Mouse (Mus musculus): ENCODE results near the gene Fzd10.

Gene Fzd10

DNA sequence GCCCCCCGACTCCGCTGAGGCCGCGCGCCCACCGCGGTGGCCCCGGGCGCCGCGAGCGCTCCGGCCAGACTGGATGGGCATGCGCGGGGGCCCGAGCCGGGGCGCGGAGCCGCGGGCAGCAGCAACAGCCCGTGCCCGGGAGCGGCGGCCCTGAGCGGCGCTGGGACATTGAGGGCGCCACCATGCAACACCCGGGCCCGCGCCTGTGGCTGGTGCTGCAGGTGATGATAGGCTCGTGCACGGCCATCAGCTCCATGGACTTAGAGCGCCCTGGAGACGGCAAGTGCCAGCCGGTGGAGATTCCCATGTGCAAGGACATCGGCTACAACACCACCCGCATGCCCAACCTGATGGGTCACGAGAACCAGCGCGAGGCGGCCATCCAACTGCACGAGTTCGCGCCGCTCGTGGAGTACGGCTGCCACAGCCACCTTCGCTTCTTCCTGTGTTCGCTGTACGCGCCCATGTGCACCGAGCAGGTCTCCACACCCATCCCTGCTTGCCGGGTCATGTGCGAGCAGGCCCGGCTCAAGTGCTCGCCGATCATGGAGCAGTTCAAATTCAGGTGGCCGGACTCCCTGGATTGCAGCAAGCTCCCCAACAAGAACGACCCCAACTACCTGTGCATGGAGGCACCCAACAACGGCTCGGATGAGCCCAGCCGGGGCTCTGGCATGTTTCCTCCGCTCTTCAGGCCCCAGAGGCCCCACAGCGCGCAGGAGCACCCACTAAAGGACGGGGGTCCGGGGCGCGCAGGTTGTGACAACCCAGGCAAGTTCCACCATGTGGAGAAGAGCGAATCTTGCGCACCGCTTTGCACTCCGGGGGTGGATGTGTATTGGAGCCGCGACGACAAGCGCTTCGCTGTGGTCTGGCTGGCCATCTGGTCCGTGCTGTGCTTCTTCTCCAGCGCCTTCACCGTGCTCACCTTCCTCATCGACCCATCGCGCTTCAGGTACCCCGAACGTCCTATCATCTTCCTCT lies 684 bp downstream of the Fzd10 start:
- no peak for DNase-seq

DNA sequence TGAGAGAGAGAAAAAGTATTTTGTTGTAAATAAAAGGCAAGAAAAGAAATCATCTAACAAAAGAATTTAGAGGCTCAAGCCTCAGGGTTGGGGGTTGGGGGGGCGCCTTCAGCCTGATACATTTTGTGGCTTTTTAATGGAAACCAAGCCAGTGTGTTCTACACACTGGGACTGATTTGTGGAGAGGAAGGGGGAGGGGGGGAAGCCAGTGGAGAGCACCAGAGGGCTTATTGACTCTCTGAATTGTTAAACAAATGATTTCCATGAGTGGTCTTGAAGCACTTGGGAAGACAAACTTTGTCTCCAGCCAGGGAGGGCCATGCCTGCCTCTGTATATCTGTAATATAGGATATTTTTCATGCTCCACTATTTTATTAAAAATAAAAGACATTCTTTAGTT lies 3.0 kb downstream of the Fzd10 start:
- DNase-seq, result no peak

DNA sequence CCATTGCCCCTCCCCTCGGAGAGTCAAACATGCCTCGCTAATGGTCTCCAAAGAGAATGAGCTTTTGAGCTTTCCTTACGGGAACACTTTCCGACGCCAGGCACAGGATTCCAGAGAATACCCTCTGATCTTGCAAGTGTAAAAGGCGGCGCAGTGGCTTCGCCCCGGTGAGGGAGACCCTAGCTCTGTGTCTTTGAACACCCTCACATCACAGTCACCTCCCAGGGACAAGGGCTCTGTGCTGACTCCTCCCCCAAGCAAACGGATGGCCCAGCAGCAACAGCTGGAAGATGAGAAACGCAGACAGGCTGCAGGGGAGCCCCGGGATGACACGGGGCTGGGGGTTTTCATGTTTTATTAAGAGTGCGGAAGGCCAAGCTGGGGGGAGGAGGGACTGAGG lies 6.0 kb downstream of the Fzd10 start:
- no peak for DNase-seq

DNA sequence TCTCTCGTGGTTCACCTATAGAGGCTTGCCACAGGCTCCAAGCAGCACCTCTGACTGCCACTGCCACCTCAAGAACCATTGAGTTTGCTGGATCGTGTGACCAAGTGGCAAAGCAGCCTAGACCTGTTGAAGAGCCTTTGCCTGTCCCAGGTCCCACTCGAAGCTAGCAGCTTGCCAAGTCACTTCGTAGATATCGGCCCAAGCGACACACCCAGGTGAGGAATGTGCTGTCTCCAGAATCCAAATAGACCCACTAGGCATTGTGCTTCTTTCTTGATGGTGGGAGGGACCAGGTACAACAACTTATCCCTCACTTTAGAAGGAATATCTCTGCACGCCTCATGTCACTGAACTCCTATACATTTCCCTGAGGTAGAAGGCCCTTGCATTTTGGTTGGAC lies 8.4 kb downstream of the Fzd10 start:
- no peak for DNase-seq

DNA sequence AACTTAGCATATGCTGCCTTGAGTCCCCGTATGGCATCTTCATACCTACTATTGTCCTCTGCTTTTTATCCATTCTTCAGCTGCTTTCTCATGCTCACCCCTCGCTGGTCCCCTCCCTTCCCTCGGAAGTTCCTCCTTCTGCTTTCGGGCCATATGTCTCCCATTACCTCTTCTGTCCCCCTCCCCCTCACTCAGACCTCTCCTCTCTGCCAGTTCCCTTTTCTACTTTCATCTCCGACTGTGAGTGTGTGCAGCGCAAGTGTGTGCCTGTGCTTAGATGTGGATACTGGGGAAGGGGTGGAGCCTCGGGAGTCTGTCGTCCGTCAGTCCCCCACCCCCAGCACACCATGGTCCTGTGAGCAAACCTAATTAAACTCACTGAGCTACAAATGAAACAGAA lies 17.0 kb downstream of the Fzd10 start:
- peak; percentile 14 for DNase-seq

DNA sequence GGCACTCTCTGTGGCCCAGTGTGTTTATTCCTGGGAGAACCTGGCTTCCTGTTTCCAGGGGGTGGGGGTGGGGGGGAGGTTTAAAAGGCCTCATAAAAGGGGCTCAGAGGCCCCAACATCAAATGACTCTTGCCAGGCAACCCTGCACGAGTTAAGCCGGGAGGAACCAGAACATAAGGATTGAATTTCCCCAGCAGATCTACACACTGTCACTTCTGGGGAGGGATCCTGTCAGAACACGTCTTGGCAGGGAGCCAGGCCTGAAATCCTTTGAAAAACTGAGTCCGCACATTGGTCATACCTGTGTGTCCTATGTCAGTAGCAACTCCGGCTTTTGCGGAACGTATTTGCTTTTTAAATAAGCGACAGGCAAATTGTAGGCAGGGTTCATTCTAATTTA lies 19.3 kb downstream of the Fzd10 start:
- no peak for DNase-seq

DNA sequence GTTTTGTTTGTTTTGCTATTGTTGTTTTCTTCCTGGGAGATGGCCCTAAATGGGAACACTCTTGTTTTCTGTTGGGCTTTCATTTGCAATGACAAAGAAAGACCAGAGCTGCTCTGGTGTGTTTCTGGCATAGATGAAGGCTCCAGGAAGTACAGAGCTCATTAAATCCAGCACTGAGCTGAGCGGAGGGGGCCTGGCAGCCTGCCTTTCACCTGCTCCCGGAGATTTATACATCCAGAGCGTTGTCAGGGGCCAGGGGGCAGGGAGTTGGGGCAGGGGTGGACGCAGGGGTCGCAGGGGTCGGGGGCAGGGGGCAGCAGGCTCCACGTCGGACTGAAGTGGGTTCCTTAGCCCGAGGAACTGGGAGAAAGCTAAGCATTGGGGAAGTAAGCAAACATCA lies 19.8 kb downstream of the Fzd10 start:
- DNase-seq, result no peak

DNA sequence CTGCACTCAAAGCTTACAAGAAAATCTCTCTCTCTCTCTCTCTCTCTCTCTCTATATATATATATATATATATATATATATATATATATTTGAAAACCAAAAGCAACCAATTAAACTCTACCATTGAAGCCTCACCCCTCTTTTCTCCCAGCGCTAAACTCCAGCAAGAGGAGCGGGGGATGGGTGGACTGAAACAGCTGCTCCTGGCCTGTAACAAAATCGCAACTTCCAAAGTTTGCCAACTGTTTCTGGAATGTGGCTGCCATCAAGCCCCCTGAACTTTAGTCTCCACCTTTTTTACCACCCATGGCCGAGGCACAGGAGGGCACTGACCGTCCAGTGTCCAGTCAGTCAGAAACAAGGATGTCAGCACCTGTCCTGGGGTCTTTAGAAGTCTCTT lies 27.1 kb downstream of the Fzd10 start:
- no peak for DNase-seq

DNA sequence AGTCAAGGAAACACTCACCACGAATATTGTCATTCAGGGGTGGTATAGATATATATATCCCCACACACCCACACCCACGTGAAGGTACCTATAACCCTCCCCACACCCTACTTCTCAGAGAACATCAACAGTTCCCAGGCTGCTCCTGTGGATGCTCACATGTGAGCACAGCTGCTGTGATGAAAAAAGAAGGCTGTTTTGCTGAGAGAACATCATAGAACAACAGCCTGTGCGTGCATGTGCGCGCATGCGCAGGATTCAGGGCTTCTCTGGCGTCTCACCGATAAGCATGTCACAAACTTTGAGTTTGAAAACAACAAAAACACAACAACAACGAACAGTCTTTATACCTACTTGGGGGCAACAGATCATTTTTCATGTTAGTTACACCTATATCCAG lies 36.0 kb downstream of the Fzd10 start:
- DNase-seq, result no peak

DNA sequence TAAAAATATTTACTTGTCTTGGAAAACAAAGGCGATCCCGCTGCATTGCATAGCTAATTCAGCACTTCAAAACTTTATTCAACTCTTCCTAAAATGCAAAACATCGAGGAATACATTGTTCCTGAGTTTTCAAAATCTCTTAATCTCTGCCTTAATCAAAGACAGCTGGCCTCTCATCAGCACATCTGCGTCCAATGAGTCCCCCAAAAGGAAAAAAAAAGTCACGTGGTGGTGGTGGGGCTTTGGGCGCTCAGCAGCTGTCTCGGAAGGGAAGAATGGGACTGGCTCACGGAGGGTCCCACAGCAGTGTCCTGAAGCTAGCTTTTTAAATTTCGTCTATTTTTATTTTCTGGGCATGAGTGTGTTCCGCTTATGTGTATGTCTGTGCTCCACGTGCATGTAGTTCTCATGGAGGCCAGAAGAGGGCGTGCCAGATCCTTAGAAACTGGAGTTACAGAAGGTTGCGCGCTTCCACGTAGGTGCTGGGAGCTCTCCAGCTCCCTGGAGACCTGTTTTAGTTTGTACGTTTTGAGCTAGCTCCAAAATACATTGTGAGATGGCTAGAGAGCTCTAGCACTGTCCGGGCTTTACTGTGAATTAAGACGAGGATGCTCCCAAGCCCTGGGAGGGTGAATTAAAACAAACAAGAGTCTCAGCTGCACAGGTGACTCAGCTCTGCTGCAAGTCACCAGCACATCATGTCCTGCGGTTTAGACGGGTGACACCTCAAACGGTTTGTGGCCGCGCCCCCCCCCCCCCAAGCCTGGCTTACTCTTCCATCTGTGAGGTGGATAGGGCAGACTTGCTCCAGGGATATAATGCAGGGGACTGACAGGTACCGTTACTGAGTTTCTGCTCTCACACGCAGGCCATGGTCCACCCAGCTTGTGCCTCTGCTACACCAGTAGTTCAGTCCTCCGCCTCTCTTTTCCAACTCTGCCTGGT lies 36.7 kb downstream of the Fzd10 start:
- DNase-seq, result no peak

DNA sequence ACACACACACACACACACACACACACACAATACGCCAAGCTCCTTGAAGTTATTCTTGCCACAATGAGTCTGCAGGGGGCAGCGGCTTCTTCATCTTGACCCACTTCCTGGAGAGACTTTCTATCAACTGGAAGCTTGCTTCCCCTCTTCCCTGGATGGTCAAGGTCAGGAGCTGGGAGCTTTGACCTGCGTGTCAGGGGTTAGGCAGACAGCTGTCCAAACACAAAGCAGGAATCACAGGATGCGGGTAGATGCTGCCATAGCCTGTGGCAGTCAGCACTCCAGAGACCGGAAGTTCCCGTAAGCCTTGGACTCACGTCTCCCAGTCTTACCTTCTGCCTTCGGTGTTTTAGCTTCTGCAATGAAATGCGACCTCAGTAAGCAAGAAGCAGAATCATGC lies 38.1 kb downstream of the Fzd10 start:
- no peak for DNase-seq

DNA sequence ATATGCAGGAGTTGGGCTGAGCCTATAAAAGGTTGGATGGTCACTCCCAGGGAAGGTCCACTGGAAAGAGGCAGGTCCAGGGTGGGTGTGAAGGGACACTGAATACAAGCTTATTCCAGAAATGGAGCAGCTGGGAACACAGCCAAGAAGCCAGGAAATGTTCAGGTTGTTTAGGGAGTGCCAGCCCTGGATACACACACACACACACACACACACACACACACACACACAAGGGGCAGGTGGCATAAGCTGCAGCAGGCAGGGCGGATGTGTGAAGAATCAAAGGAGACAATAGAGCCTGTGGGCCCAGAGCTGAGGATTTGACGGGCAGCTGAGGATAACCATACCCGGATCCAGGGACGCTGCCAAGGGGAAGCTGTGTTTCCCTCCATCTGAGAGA lies 42.4 kb downstream of the Fzd10 start:
- no peak for DNase-seq

DNA sequence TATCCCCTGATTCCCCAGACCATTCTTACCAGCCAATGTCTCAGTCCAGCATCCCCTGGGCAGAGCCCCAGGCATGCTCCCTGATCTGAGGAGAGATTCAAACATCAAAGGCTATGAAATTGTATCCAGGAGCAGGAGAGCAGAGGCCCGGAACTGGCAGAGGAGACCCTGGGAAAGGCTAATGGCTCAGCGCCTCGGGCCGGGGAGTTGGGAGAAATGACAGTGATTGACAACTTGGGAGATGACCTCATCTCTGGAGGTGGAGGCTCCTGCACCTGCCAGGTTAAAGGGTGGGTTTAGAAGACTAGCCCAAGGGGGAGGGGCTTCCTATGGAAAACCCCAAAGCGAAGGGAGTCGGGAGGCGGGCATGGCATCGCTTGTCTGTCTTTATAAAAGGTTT lies 45.1 kb downstream of the Fzd10 start:
- no peak for DNase-seq

DNA sequence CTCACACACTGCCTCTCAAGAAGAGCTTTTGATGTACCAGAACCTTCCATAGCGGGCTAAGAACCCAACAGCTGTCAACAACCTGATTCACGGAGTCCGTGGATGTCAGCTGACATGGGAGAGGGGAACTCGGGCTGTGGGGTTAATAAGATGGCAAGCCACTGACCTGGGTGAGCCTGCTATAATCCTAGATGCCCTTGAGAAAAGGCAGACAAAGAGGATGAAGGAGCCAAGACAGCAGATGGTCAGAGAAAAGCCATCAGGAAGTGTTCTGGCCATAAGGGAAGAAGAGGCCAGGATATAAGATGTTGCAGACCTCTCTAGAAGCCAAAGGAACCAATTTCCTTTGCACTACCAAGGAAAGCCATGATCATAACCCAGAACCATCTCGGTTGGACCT lies 45.6 kb downstream of the Fzd10 start:
- DNase-seq, result no peak

DNA sequence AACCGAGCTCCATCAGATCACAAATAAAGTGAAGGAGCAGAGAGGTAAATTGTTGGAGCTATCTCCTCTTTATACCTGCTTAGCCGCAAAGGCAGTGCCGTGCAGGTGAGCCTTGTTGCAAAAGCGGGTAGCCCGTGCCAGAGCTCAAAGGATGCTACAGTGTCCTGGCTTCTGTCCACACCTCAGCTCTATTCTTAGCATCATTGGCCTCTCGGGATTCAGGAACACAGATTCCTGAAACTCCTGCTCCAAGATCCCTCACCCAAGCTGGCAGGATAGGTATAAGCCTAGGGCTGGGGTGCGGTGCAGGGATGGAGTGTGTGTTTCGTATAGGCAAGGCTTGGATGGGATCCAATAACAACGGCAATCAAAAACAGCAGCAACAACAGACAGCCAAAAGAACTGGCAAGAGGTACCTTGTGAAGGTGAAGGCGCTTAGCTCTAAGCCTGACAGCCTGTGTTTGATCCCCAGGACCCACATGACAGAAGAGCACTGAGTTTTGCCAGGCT lies 46.6 kb downstream of the Fzd10 start:
- no peak for DNase-seq

DNA sequence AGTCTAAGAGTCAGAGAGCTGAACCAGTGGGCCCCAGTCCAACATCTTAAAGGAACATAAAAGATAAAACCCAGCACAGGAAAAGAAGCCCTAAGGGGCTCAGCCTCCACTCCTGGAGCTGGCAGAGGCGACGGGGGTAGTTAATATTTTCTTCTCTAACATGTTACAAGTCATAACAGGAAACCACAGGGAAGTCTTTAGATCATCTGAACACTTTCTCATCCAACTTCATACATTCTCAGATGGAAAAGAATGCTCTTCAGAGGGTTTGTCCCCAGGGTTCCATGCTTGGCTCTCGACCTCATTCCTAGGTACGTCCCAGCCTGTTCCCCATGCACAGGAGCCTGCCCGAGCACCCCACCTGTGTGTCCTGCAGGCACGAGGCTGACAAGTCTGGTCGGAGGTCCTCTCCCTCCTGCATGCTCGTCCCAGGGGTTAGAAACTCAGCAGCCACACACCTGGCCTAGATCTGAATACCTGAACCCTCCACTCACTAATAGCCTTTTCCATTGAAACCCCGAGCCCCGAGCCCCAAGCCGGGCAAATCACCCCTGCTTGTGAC lies 48.8 kb downstream of the Fzd10 start:
- DNase-seq, result no peak

Measured in lung, postnatal 36 days (tissue).